Mouse (Mus musculus) intestine, embryonic 15.5 days (tissue): ENCODE data around the gene Tomm20. TPM values are rescaled to one million over a fixed set of nuclear protein-coding genes. Genes with fewer than 3 reads are reported as not detected.
A peak's percentile ranks its signal among the peaks of the same experiment; 100 is the strongest.
"Not testable (repeated sequence)": the region's sequence is repeated elsewhere in the genome, so short reads cannot be mapped to it uniquely, and the experiment has no call there.

Experiments used
- ATAC-seq: fragments of 200-750 bp; cut with Nextera tagmentation; 2 replicates; pipeline ENCODE4 v1.8.0; 2017; ENCODE audit warnings: moderate TSS enrichment, moderate library complexity
- H3K27ac ChIP-seq: fragments of 300-500 bp; sonication (generic); 2 replicates; pipeline ENCODE4 v1.5.1; 2015; ENCODE audit warnings: mild to moderate bottlenecking, inconsistent platforms
- H3K27me3 ChIP-seq: fragments of 300-500 bp; sonication (generic); replicated peaks from 2 replicates; pipeline ENCODE4 v1.6.1; 2015; ENCODE audit warnings: inconsistent platforms
- H3K36me3 ChIP-seq: fragments of 300-500 bp; sonication (generic); 2 replicates; pipeline ENCODE4 v1.6.1; 2015; ENCODE audit warnings: inconsistent platforms
- H3K4me1 ChIP-seq: fragments of 300-500 bp; sonication (generic); replicated peaks from 2 replicates; pipeline ENCODE4 v1.6.1; 2015; ENCODE audit warnings: inconsistent platforms
- H3K4me2 ChIP-seq: fragments of 300-500 bp; sonication (generic); replicated peaks from 2 replicates; pipeline ENCODE4 v1.6.1; 2015; ENCODE audit warnings: mild to moderate bottlenecking, inconsistent platforms
- H3K4me3 ChIP-seq: fragments of 300-500 bp; sonication (generic); replicated peaks from 2 replicates; pipeline ENCODE4 v1.5.1; 2015; ENCODE audit warnings: inconsistent platforms
- H3K9ac ChIP-seq: fragments of 300-500 bp; sonication (generic); 2 replicates; pipeline ENCODE4 v1.6.1; 2015; ENCODE audit warnings: inconsistent platforms
- H3K9me3 ChIP-seq: fragments of 300-500 bp; sonication (generic); 2 replicates; pipeline ENCODE4 v1.6.1; 2016; ENCODE audit warnings: inconsistent platforms
- WGBS: fragments of 180-500 bp; shearing (Covaris S2); methylation state at CpG from one replicate; pipeline ENCODE4 v1.1.7; 2015; 5-methylcytosine and 5-hydroxymethylcytosine counted together
- polyA plus RNA-seq: library from polyadenylated mRNA; unstranded; fragments of >200 nt; fragmentation: Nextera tagmentation; extraction: Ambion mirVana; gene quantifications from 2 replicates; pipeline ENCODE4 v1.2.1, GENCODE M21; 2015

The Tomm20 gene
- polyA plus RNA-seq, 1 experiment from 2014 or later, result 300 TPM

- no peak for ATAC-seq
- no peaks in the 10 kb centered on the region for H3K9me3 ChIP-seq
- H3K4me3 ChIP-seq, result no peak overlapping the region
- 77% methylated on average over 3 of the region's 3 CpGs for WGBS
- no peaks in the 10 kb centered on the region for H3K27me3 ChIP-seq
- H3K27ac ChIP-seq, result peak overlapping the region; percentile 73
- no peak overlapping the region for H3K4me2 ChIP-seq
- no peaks in the 10 kb centered on the region for H3K36me3 ChIP-seq
- no peak overlapping the region for H3K9ac ChIP-seq
- H3K4me1 ChIP-seq, result peaks cover 18% of the 10 kb centered on the region; the same call in 1 of the 2 replicates
Observed at GRCm38 (mm10) chr8:126887639-126888006, 58.0 kb downstream of the Tomm20 start.

- H3K27ac ChIP-seq, result peak overlapping the region; percentile 73
- 59% methylated on average over 8 of the region's 8 CpGs for WGBS
- no peaks in the 10 kb centered on the region for H3K27me3 ChIP-seq
- ATAC-seq, result peak; percentile 41
- no peak overlapping the region for H3K4me2 ChIP-seq
- H3K9me3 ChIP-seq, result no peaks in the 10 kb centered on the region
- no peaks in the 10 kb centered on the region for H3K36me3 ChIP-seq
- peaks cover 18% of the 10 kb centered on the region; the same call in 1 of the 2 replicates for H3K4me1 ChIP-seq
- no peak overlapping the region for H3K4me3 ChIP-seq
- H3K9ac ChIP-seq, result no peak overlapping the region
Observed at GRCm38 (mm10) chr8:126886741-126887638, 58.7 kb downstream of the Tomm20 start.

GRCm38 (mm10) chr8:126885554-126886485 is 59.8 kb downstream of the Tomm20 start:
- no peaks in the 10 kb centered on the region for H3K27me3 ChIP-seq
- H3K36me3 ChIP-seq, result no peaks in the 10 kb centered on the region
- no peaks in the 10 kb centered on the region for H3K9me3 ChIP-seq
- no peak overlapping the region for H3K9ac ChIP-seq
- peak overlapping the region; percentile 73 for H3K27ac ChIP-seq
- peaks cover 18% of the 10 kb centered on the region; the same call in 1 of the 2 replicates for H3K4me1 ChIP-seq
- no peak overlapping the region for H3K4me3 ChIP-seq
- WGBS, result 66% methylated on average over 13 of the region's 13 CpGs
- no peak for ATAC-seq
- H3K4me2 ChIP-seq, result no peak overlapping the region

- H3K4me3 ChIP-seq, result no peak overlapping the region
- no peaks in the 10 kb centered on the region for H3K36me3 ChIP-seq
- H3K9ac ChIP-seq, result no peak overlapping the region
- H3K4me2 ChIP-seq, result no peak overlapping the region
- 54% methylated on average over 6 of the region's 6 CpGs for WGBS
- H3K9me3 ChIP-seq, result no peaks in the 10 kb centered on the region
- H3K27me3 ChIP-seq, result no peaks in the 10 kb centered on the region
- H3K27ac ChIP-seq, result no peak overlapping the region
- ATAC-seq, result 0 out of 2 replicates have a peak, but pooled peaks have one; percentile 35
- peaks cover 18% of the 10 kb centered on the region; the same call in 1 of the 2 replicates for H3K4me1 ChIP-seq
Observed at GRCm38 (mm10) chr8:126884202-126884926, 61.3 kb downstream of the Tomm20 start.

- Histone ChIP-seq H3K27ac (no peak overlapping the region), H3K9ac (no peak overlapping the region), H3K36me3 (no peaks in the 10 kb centered on the region), H3K27me3 (no peaks in the 10 kb centered on the region), H3K4me3 (no peak overlapping the region), H3K9me3 (no peaks in the 10 kb centered on the region), H3K4me1 (peaks cover 18% of the 10 kb centered on the region; the same call in 1 of the 2 replicates), H3K4me2 (no peak overlapping the region)
- ATAC-seq, result no peak
- WGBS, result 63% methylated on average over 5 of the region's 5 CpGs
Observed at GRCm38 (mm10) chr8:126883752-126884151, 61.9 kb downstream of the Tomm20 start.

DNA sequence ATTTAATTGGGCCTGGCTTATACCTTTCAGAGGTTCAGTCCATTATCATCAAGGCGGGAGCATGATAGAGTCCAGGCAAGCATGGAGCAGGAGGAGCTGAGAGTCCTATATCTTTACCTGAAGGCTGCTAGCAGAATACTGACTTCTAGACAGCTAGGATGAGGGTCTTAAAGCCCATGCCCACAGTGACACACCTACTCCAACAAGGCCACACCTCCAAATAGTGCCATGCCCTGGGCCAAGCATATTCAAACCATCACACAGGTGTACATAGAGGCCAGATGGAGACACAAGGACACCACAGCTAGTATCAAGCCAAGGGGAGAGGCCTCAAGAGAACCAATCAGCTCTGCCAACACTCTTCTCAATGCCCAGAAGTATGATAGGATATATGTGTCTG is 63.1 kb downstream of the Tomm20 start:
- 94% methylated on average over 1 of the region's 1 CpGs for WGBS
- ATAC-seq, H3K36me3 ChIP-seq, H3K9me3 ChIP-seq, H3K9ac ChIP-seq, H3K4me2 ChIP-seq, H3K27ac ChIP-seq, H3K27me3 ChIP-seq, H3K4me3 ChIP-seq: not testable (repeated sequence)
- H3K4me1 ChIP-seq, result peaks cover 18% of the 10 kb centered on the region; the same call in 1 of the 2 replicates

DNA sequence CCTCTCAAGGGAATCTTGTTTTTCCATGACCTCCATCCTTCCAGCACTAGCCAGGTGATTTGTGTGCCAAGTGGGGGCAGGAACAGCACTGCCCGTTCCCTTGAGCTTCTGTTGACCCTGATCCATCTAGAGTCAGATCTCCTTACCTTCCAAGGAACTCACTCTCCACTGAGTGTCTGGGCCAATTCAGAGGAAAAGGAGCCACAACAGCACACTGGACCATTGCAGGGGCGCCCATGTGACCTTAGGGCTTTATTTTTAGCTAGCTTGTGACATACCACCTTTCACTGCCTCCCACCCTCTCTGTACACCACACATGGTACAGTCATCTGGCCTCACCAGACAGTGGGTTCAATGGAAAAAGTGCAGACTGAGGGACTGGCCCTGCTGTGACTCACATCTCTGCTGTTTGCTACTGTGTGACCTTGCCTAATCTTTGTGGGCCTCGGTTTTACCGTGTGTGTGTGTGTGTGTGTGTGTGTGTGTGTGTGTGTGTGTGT is 64.0 kb downstream of the Tomm20 start:
- H3K4me3 ChIP-seq, result no peak overlapping the region
- H3K36me3 ChIP-seq, result no peaks in the 10 kb centered on the region
- WGBS, result 83% methylated on average over 4 of the region's 4 CpGs
- H3K4me2 ChIP-seq, result no peak overlapping the region
- no peak overlapping the region for H3K9ac ChIP-seq
- H3K27ac ChIP-seq, result no peak overlapping the region
- H3K9me3 ChIP-seq, result no peaks in the 10 kb centered on the region
- ATAC-seq, result no peak
- no peaks in the 10 kb centered on the region for H3K27me3 ChIP-seq
- peaks cover 12% of the 10 kb centered on the region for H3K4me1 ChIP-seq

Other genes starting within 250 kb of the Tomm20 start
- gene Rbm34, start 25.2 kb upstream of the Tomm20 start, polyA plus RNA-seq, result 24.8 and 30.0 TPM in 2 replicates
- 24.5 and 25.9 TPM in 2 replicates for gene Pard3, start 118.0 kb upstream of the Tomm20 start, polyA plus RNA-seq